Mouse (Mus musculus) lung, postnatal 0 days (tissue): ENCODE measurements at regions not wholly inside any gene's neighbourhood (a gene's known extent, or its start where the extent isn't known, plus 50 kb on each side); places are given as distances from the start of the nearest gene placed in this dataset.
A peak's percentile ranks its signal among the peaks of the same experiment; 100 is the strongest.

Source experiments
- ATAC-seq: fragments of 200-750 bp; cut with Nextera tagmentation; 2 replicates; pipeline ENCODE4 v1.8.0; 2017; ENCODE audit warnings: moderate library complexity
- DNase-seq: peaks from one replicate; pipeline ENCODE4 v3.0.0-alpha.2; 2016; ENCODE audit warnings: low spot score
- H3K27ac ChIP-seq: fragments of 300-500 bp; sonication (generic); 2 replicates; pipeline ENCODE4 v1.5.1; 2014; ENCODE audit warnings: antibody characterized with exemption, mild to moderate bottlenecking, low read length, mixed read lengths
- H3K27me3 ChIP-seq: fragments of 300-500 bp; sonication (generic); replicated peaks from 2 replicates; pipeline ENCODE4 v1.6.1; 2014; ENCODE audit warnings: low read length, mixed read lengths; ENCODE audit not compliant: insufficient read depth
- H3K36me3 ChIP-seq: fragments of 300-500 bp; sonication (generic); 2 replicates; pipeline ENCODE4 v1.6.1; 2014; ENCODE audit warnings: low read length, mixed read lengths; ENCODE audit not compliant: insufficient read depth
- H3K4me1 ChIP-seq: fragments of 300-500 bp; sonication (generic); 2 replicates; pipeline ENCODE4 v1.6.1; 2014; ENCODE audit warnings: antibody characterized with exemption, low read depth, low read length, mixed read lengths; ENCODE audit not compliant: insufficient read depth
- H3K4me2 ChIP-seq: fragments of 300-500 bp; sonication (generic); replicated peaks from 2 replicates; pipeline ENCODE4 v1.6.1; 2014; ENCODE audit warnings: low read depth, mild to moderate bottlenecking, low read length, moderate library complexity, mixed read lengths
- H3K4me3 ChIP-seq: fragments of 300-500 bp; sonication (generic); 2 replicates; pipeline ENCODE4 v1.5.1; 2014; ENCODE audit warnings: low read depth, low read length
- H3K9ac ChIP-seq: fragments of 300-500 bp; sonication (generic); replicated peaks from 2 replicates; pipeline ENCODE4 v1.6.1; 2014; ENCODE audit warnings: low read depth, mild to moderate bottlenecking
- H3K9me3 ChIP-seq: fragments of 300-500 bp; sonication (generic); 2 replicates; pipeline ENCODE4 v1.6.1; 2016; ENCODE audit warnings: low read length, mixed read lengths
- CTCF ChIP-seq: IDR thresholded peaks from 2 replicates; pipeline ENCODE4 v1.5.1; 2016; ENCODE audit warnings: antibody characterized with exemption, mild to moderate bottlenecking
- EP300 ChIP-seq: IDR thresholded peaks from 2 replicates; pipeline ENCODE4 v1.6.1; 2016; ENCODE audit warnings: antibody characterized with exemption, mild to moderate bottlenecking, control low read depth
- WGBS: fragments of 180-500 bp; shearing (Covaris S2); extraction: QIAGEN DNeasy Blood & Tissue Kit; methylation state at CpG from one replicate; pipeline ENCODE4 v1.1.7; 2014; 5-methylcytosine and 5-hydroxymethylcytosine counted together

- Histone ChIP-seq H3K27me3 (no peaks in the 10 kb centered on the region), H3K9ac (no peak overlapping the region), H3K4me3 (no peak overlapping the region), H3K9me3 (no peaks in the 10 kb centered on the region), H3K27ac (no peak overlapping the region), H3K4me1 (no peaks in the 10 kb centered on the region), H3K4me2 (no peak overlapping the region), H3K36me3 (no peaks in the 10 kb centered on the region)
- no peak for ATAC-seq
- no peak for TF ChIP-seq EP300
- no peak for TF ChIP-seq CTCF
- WGBS = 49% methylated on average over 4 of the region's 4 CpGs
- DNase-seq = no peak
Measured at GRCm38 (mm10) chr6:147349566-147350237, 85.7 kb upstream of the Pthlh start.

GRCm38 (mm10) chr6:147348621-147349020 lies 84.6 kb upstream of the Pthlh start:
- no peaks in the 10 kb centered on the region for H3K27me3 ChIP-seq
- ATAC-seq (no peak), DNase-seq (no peak)
- WGBS = 60% methylated on average over 3 of the region's 3 CpGs
- no peaks in the 10 kb centered on the region for H3K36me3 ChIP-seq
- no peak overlapping the region for H3K27ac ChIP-seq
- no peak overlapping the region for H3K4me3 ChIP-seq
- H3K4me2 ChIP-seq = no peak overlapping the region
- no peaks in the 10 kb centered on the region for H3K9me3 ChIP-seq
- TF ChIP-seq CTCF = no peak
- no peak for TF ChIP-seq EP300
- no peak overlapping the region for H3K9ac ChIP-seq
- no peaks in the 10 kb centered on the region for H3K4me1 ChIP-seq

- H3K27ac ChIP-seq = no peak overlapping the region
- no peak overlapping the region for H3K9ac ChIP-seq
- H3K9me3 ChIP-seq = no peaks in the 10 kb centered on the region
- H3K4me1 ChIP-seq = no peaks in the 10 kb centered on the region
- H3K4me3 ChIP-seq = no peak overlapping the region
- no peaks in the 10 kb centered on the region for H3K27me3 ChIP-seq
- H3K4me2 ChIP-seq = no peak overlapping the region
- H3K36me3 ChIP-seq = no peaks in the 10 kb centered on the region
- DNase-seq (no peak), ATAC-seq (no peak)
- 75% methylated on average over 1 of the region's 1 CpGs for WGBS
- no peak for TF ChIP-seq EP300
- no peak for TF ChIP-seq CTCF
Measured at GRCm38 (mm10) chr6:147341042-147341441, 77.1 kb upstream of the Pthlh start.

GRCm38 (mm10) chr6:147332976-147333375 lies 69.0 kb upstream of the Pthlh start:
- DNase-seq (no peak), ATAC-seq (peak; percentile 28; the same call in 1 of the 2 replicates)
- Histone ChIP-seq H3K36me3 (no peaks in the 10 kb centered on the region), H3K27ac (no peak overlapping the region), H3K4me3 (no peak overlapping the region), H3K9ac (no peak overlapping the region), H3K9me3 (no peaks in the 10 kb centered on the region), H3K4me1 (no peaks in the 10 kb centered on the region), H3K27me3 (no peaks in the 10 kb centered on the region), H3K4me2 (no peak overlapping the region)
- TF ChIP-seq EP300 (no peak), CTCF (no peak)
- WGBS = 46% methylated on average over 7 of the region's 7 CpGs

- ATAC-seq (no peak), DNase-seq (no peak)
- no peaks in the 10 kb centered on the region for H3K4me1 ChIP-seq
- no peaks in the 10 kb centered on the region for H3K9me3 ChIP-seq
- no peak overlapping the region for H3K4me2 ChIP-seq
- H3K4me3 ChIP-seq = no peak overlapping the region
- 85% methylated on average over 5 of the region's 5 CpGs for WGBS
- no peaks in the 10 kb centered on the region for H3K27me3 ChIP-seq
- no peak overlapping the region for H3K27ac ChIP-seq
- H3K36me3 ChIP-seq = no peaks in the 10 kb centered on the region
- H3K9ac ChIP-seq = no peak overlapping the region
- TF ChIP-seq CTCF (no peak), EP300 (no peak)
Measured at GRCm38 (mm10) chr6:147329201-147329600, 65.2 kb upstream of the Pthlh start.

GRCm38 (mm10) chr6:147324336-147324735 lies 60.4 kb upstream of the Pthlh start:
- 75% methylated on average over 2 of the region's 2 CpGs for WGBS
- H3K27me3 ChIP-seq = no peaks in the 10 kb centered on the region

More at GRCm38 (mm10) chr6:147324336-147324735, 60.4 kb upstream of the Pthlh start:
- Histone ChIP-seq H3K4me2 (no peak overlapping the region), H3K36me3 (no peaks in the 10 kb centered on the region), H3K4me1 (no peaks in the 10 kb centered on the region), H3K9ac (no peak overlapping the region), H3K9me3 (no peaks in the 10 kb centered on the region), H3K4me3 (no peak overlapping the region), H3K27ac (no peak overlapping the region)
- DNase-seq (peak; percentile 7), ATAC-seq (no peak)
- TF ChIP-seq EP300 (no peak), CTCF (no peak)
